Mouse (Mus musculus): ENCODE data around the gene Dnajb6. TPM values are rescaled to one million over a fixed set of nuclear protein-coding genes. Genes with fewer than 3 reads are reported as not detected.
"Not testable (repeated sequence)": the region's sequence is repeated elsewhere in the genome, so short reads cannot be mapped to it uniquely, and the experiment has no call there.

Gene Dnajb6
- polyA plus RNA-seq, 1 experiment from 2014 or later: 141 TPM

GRCm38 (mm10) chr5:29775437-29775836 lies 39.9 kb downstream of the Dnajb6 start:
- Histone ChIP-seq H3K27ac (ENCODE audit: low read depth, low read length) (no peak overlapping the region), H3K27me3 (ENCODE audit: control insufficient read depth, insufficient read depth, low read length) (no peaks in the 10 kb centered on the region), H3K9me3 (ENCODE audit: control insufficient read depth, low read length) (no peaks in the 10 kb centered on the region), H3K9ac (ENCODE audit: low read depth, low read length) (no peak overlapping the region), H3K4me1 (ENCODE audit: control insufficient read depth, insufficient read depth, low read length) (no peaks in the 10 kb centered on the region), H3K4me2 (replicated peaks; ENCODE audit: low read depth, low read length) (no peak overlapping the region), H3K4me3 (ENCODE audit: low read length) (no peak overlapping the region), H3K36me3 (ENCODE audit: control insufficient read depth, insufficient read depth, low read length) (peaks cover 29% of the 10 kb centered on the region; the same call in 1 of the 2 replicates)
- ATAC-seq (ENCODE audit: low FRiP score, low TSS enrichment): no peak
- WGBS: 77% methylated on average over 5 of the region's 5 CpGs

- H3K4me3 ChIP-seq (ENCODE audit: low read length): no peak overlapping the region
- H3K27me3 ChIP-seq (ENCODE audit: control insufficient read depth, insufficient read depth, low read length): no peaks in the 10 kb centered on the region
- H3K27ac ChIP-seq (ENCODE audit: low read depth, low read length): no peak overlapping the region
- no peak overlapping the region for H3K4me2 ChIP-seq (replicated peaks; ENCODE audit: low read depth, low read length)
- H3K36me3 ChIP-seq (ENCODE audit: control insufficient read depth, insufficient read depth, low read length): peaks cover 30% of the 10 kb centered on the region
- H3K9ac ChIP-seq (ENCODE audit: low read depth, low read length): no peak overlapping the region
- H3K4me1 ChIP-seq (ENCODE audit: control insufficient read depth, insufficient read depth, low read length): no peaks in the 10 kb centered on the region
- WGBS: 92% methylated on average over 6 of the region's 6 CpGs
- H3K9me3 ChIP-seq (ENCODE audit: control insufficient read depth, low read length): no peaks in the 10 kb centered on the region
- ATAC-seq (ENCODE audit: low FRiP score, low TSS enrichment): no peak
These were observed 42.5 kb downstream of the Dnajb6 start for GRCm38 (mm10) chr5:29778029-29778428.

- not testable (repeated sequence) for H3K27ac ChIP-seq (ENCODE audit: low read depth, low read length); H3K27me3 ChIP-seq (ENCODE audit: control insufficient read depth, insufficient read depth, low read length); H3K4me3 ChIP-seq (ENCODE audit: low read length); H3K9me3 ChIP-seq (ENCODE audit: control insufficient read depth, low read length); H3K4me2 ChIP-seq (replicated peaks; ENCODE audit: low read depth, low read length); H3K9ac ChIP-seq (ENCODE audit: low read depth, low read length); ATAC-seq (ENCODE audit: low FRiP score, low TSS enrichment); H3K4me1 ChIP-seq (ENCODE audit: control insufficient read depth, insufficient read depth, low read length)
- H3K36me3 ChIP-seq (ENCODE audit: control insufficient read depth, insufficient read depth, low read length): peaks cover 27% of the 10 kb centered on the region
- WGBS: 95% methylated on average over 9 of the region's 9 CpGs
These were observed 44.2 kb downstream of the Dnajb6 start for GRCm38 (mm10) chr5:29779733-29780132.

GRCm38 (mm10) chr5:29782261-29782660 lies 46.8 kb downstream of the Dnajb6 start:
- Histone ChIP-seq H3K36me3 (ENCODE audit: control insufficient read depth, insufficient read depth, low read length) (peaks cover 25% of the 10 kb centered on the region), H3K4me2 (replicated peaks; ENCODE audit: low read depth, low read length) (no peak overlapping the region), H3K9me3 (ENCODE audit: control insufficient read depth, low read length) (no peaks in the 10 kb centered on the region), H3K27ac (ENCODE audit: low read depth, low read length) (no peak overlapping the region), H3K27me3 (ENCODE audit: control insufficient read depth, insufficient read depth, low read length) (no peaks in the 10 kb centered on the region), H3K4me3 (ENCODE audit: low read length) (no peak overlapping the region), H3K9ac (ENCODE audit: low read depth, low read length) (no peak overlapping the region), H3K4me1 (ENCODE audit: control insufficient read depth, insufficient read depth, low read length) (no peaks in the 10 kb centered on the region)
- WGBS: 85% methylated on average over 3 of the region's 3 CpGs
- ATAC-seq (ENCODE audit: low FRiP score, low TSS enrichment): no peak

GRCm38 (mm10) chr5:29784906-29785305 lies 49.4 kb downstream of the Dnajb6 start:
- H3K27me3 ChIP-seq (ENCODE audit: control insufficient read depth, insufficient read depth, low read length); H3K36me3 ChIP-seq (ENCODE audit: control insufficient read depth, insufficient read depth, low read length); H3K9ac ChIP-seq (ENCODE audit: low read depth, low read length); H3K27ac ChIP-seq (ENCODE audit: low read depth, low read length); H3K4me3 ChIP-seq (ENCODE audit: low read length); H3K4me2 ChIP-seq (replicated peaks; ENCODE audit: low read depth, low read length); H3K9me3 ChIP-seq (ENCODE audit: control insufficient read depth, low read length); ATAC-seq (ENCODE audit: low FRiP score, low TSS enrichment); H3K4me1 ChIP-seq (ENCODE audit: control insufficient read depth, insufficient read depth, low read length): not testable (repeated sequence)
- WGBS: 94% methylated on average over 9 of the region's 13 CpGs

- not testable (repeated sequence) for H3K27me3 ChIP-seq (ENCODE audit: control insufficient read depth, insufficient read depth, low read length); H3K9ac ChIP-seq (ENCODE audit: low read depth, low read length); H3K27ac ChIP-seq (ENCODE audit: low read depth, low read length); H3K4me2 ChIP-seq (replicated peaks; ENCODE audit: low read depth, low read length); H3K9me3 ChIP-seq (ENCODE audit: control insufficient read depth, low read length); H3K4me3 ChIP-seq (ENCODE audit: low read length); ATAC-seq (ENCODE audit: low FRiP score, low TSS enrichment); H3K36me3 ChIP-seq (ENCODE audit: control insufficient read depth, insufficient read depth, low read length); H3K4me1 ChIP-seq (ENCODE audit: control insufficient read depth, insufficient read depth, low read length)
- 80% methylated on average over 1 of the region's 11 CpGs for WGBS
These were observed 50.5 kb downstream of the Dnajb6 start for GRCm38 (mm10) chr5:29785953-29786352.

- not testable (repeated sequence) for H3K27ac ChIP-seq (ENCODE audit: low read depth, low read length); H3K4me3 ChIP-seq (ENCODE audit: low read length)
These were observed 59.4 kb downstream of the Dnajb6 start for GRCm38 (mm10) chr5:29794933-29795332.

GRCm38 (mm10) chr5:29808940-29809339 lies 73.5 kb downstream of the Dnajb6 start:
- H3K4me3 ChIP-seq (ENCODE audit: low read length): no peak overlapping the region
- H3K9ac ChIP-seq (ENCODE audit: low read depth, low read length): no peak overlapping the region
- no peak overlapping the region for H3K4me2 ChIP-seq (replicated peaks; ENCODE audit: low read depth, low read length)
- no peaks in the 10 kb centered on the region for H3K4me1 ChIP-seq (ENCODE audit: control insufficient read depth, insufficient read depth, low read length)
- no peaks in the 10 kb centered on the region for H3K9me3 ChIP-seq (ENCODE audit: control insufficient read depth, low read length)
- 91% methylated on average over 1 of the region's 1 CpGs for WGBS
- no peaks in the 10 kb centered on the region for H3K36me3 ChIP-seq (ENCODE audit: control insufficient read depth, insufficient read depth, low read length)
- no peak overlapping the region for H3K27ac ChIP-seq (ENCODE audit: low read depth, low read length)
- no peaks in the 10 kb centered on the region for H3K27me3 ChIP-seq (ENCODE audit: control insufficient read depth, insufficient read depth, low read length)
- no peak for ATAC-seq (ENCODE audit: low FRiP score, low TSS enrichment)

More at GRCm38 (mm10) chr5:29794933-29795332, 59.4 kb downstream of the Dnajb6 start:
- not testable (repeated sequence) for H3K9ac ChIP-seq (ENCODE audit: low read depth, low read length); H3K4me2 ChIP-seq (replicated peaks; ENCODE audit: low read depth, low read length); ATAC-seq (ENCODE audit: low FRiP score, low TSS enrichment); H3K27me3 ChIP-seq (ENCODE audit: control insufficient read depth, insufficient read depth, low read length); H3K9me3 ChIP-seq (ENCODE audit: control insufficient read depth, low read length); H3K4me1 ChIP-seq (ENCODE audit: control insufficient read depth, insufficient read depth, low read length); H3K36me3 ChIP-seq (ENCODE audit: control insufficient read depth, insufficient read depth, low read length)
- WGBS: over 99% methylated on average over 5 of the region's 8 CpGs

GRCm38 (mm10) chr5:29811377-29811921 lies 76.0 kb downstream of the Dnajb6 start:
- not testable (repeated sequence) for H3K27me3 ChIP-seq (ENCODE audit: control insufficient read depth, insufficient read depth, low read length); H3K36me3 ChIP-seq (ENCODE audit: control insufficient read depth, insufficient read depth, low read length); ATAC-seq (ENCODE audit: low FRiP score, low TSS enrichment); H3K4me1 ChIP-seq (ENCODE audit: control insufficient read depth, insufficient read depth, low read length); H3K4me2 ChIP-seq (replicated peaks; ENCODE audit: low read depth, low read length); H3K4me3 ChIP-seq (ENCODE audit: low read length); H3K27ac ChIP-seq (ENCODE audit: low read depth, low read length); H3K9me3 ChIP-seq (ENCODE audit: control insufficient read depth, low read length); H3K9ac ChIP-seq (ENCODE audit: low read depth, low read length)
- 80% methylated on average over 7 of the region's 7 CpGs for WGBS

Data from kidney, embryonic 14.5 days (tissue).